Mouse (Mus musculus) heart, adult 18-20 months (tissue): ENCODE data around the gene Ctnnbip1. TPM values are rescaled to one million over a fixed set of nuclear protein-coding genes. Genes with fewer than 3 reads are reported as not detected.

Source experiments
- DNase-seq, 2 experiments: peaks; one replicate each; pipeline ENCODE4 v3.0.0; 2021 to 2022; ENCODE audit warnings: mixed read lengths in 1 of 2
- total RNA-seq, 2 experiments: library from RNA; stranded (reverse); gene quantifications; 2 replicates each; pipeline ENCODE4 v1.2.3; 2021

Gene Ctnnbip1
- total RNA-seq, 2 experiments from 2014 or later: 24.2 to 25.1 TPM

DNA sequence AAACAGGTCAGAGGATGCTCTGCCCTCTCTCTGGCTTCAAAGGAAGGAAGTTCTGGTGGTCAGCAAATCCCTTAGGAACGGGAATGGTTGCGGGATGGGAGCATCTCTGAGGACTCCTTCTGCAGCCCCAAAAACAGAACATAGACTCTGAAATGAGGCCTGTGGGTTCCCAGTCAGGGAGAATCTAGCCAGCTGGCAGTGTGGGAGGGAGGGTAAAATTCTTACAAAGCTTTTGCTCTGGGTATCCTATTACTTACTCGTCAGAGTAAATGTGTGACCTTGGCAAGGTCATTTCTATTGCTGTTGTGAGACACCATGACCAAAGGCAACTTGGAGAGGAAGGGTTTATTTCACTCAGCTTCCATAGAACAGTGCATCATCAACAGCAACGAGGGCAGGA is 43.4 kb downstream of the Ctnnbip1 start:
- DNase-seq: no peak

DNA sequence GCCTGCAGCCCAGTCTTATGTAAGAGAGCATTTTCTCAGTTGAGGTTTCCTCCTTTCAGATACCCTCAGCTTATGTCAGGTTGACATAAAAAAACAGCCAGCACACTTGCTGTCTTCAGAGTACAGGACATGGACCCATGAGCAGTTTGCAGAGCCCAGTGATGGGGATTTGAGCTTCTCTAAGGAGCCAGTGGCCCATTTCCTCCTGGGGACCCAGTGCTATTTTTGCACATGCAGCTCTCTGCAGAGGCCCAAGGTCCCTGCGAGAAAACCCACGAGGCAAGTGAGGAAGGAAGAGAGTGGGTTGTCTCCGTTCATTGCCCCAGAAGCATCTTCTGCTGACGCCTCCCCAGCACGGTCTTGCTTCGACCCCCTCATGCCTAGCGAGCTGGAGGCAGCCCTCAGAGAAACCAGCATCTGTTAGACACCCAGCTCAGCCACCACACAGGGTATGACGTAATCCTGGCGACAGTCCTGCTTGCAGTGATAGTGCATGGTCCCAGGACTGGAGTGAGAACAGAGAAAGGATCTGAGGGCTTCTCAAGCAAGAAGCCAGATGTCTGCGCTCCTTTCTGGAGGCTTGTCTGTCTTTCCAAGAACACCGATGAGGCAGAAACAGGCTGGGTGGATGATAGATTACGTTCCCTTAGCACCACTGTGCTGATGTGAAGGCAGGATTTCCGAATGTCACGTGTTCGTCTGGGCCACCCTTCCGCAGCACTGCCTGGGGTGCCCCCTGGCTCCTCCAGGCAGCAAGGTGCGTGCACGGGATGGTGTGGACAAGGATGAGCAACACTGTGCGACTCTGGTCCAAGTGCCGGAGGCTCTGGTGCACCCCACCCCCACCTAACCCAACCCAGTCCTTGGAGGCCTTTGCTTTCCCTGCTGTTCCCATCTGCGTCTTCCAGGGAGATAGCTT is 44.2 kb downstream of the Ctnnbip1 start:
- DNase-seq: peak; percentile 83 to 87

DNA sequence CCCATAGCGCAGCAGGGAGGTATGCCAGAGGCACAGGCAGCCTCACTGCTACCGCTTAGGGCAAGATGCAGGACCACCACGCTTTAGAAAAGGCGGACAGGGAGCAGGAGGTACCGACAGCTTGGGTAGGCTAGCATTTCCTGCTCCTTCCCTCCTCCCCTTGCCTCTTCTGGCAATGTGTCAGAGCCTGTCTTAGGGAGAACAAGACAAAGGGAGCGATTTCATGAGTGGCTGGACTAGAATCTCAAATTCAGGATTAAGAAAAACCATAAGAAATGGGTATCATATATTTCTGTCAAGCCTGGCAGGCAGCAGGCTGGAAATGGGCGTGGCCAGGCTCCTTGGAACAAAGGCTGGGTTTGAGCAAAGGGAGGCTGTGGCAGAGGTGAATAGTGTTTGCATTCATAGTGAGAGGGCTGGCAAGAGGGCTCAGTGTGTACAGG is 44.9 kb downstream of the Ctnnbip1 start:
- peak; percentile 52 to 66 for DNase-seq

DNA sequence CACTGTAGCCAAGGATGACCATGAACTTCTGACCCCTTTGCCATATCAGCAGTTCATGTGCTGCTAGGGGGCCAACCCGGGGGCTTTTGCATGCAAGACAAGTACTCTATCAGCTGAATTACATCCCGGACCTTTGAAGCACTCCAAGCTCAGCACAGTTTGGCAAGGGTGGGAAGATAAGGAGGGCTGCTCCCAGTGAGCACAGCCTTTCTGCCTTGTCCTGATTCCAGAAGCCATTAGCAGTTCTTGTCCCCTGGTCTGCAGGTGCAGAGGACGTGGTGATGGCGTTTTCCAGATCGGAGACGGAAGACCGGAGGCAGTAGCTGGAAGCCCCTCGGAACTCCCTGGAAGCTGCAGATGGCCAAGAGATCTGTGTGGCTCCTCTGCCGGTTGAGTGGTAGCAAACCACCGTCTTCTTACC is 45.9 kb downstream of the Ctnnbip1 start:
- DNase-seq: no peak

DNA sequence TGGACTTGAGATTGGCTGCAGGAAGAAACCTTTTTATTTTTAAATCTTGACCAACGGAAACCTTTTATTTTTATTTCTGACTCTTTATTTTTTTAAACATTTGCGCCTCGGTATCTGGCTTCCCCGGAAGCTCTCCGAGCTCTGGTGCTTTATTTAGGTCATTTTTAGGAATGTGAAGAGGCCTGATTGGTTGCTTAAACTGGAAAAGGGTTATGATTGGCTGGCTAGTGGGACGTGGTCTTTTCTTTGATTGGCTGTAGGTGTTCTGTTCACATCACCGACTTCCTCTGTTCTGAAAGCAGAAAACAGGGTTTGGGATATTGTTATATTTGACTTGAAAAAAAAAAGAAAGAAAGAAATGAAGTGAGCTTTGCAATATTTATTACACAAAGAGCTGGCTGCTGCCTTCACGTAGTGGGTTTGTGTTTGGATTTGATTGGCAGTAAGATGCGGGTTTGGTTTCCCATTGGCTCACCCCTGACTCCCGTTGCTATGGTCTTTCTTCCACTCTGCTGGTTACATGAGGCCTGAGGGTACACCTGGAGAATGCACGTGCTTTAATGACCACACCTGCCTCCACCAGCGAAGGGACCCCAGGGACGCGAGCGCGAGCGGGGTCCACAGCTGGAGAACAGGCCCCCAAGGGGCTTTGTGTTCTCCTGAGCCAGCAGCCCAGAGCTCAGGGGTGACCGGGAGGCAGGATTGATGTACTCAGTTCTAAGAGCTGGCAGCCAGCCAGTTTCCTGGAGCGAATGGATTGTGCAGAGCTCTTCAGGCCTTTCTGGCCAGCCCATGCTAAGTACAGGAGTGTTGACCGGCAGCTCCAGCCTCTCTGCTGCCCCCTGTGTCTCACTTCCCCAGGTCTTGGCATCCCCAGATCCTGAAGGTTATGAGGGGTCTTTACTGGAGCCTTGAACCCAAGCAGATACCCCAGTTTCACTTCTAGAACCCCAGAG is 46.7 kb downstream of the Ctnnbip1 start:
- DNase-seq: peak; percentile 82 to 90

DNA sequence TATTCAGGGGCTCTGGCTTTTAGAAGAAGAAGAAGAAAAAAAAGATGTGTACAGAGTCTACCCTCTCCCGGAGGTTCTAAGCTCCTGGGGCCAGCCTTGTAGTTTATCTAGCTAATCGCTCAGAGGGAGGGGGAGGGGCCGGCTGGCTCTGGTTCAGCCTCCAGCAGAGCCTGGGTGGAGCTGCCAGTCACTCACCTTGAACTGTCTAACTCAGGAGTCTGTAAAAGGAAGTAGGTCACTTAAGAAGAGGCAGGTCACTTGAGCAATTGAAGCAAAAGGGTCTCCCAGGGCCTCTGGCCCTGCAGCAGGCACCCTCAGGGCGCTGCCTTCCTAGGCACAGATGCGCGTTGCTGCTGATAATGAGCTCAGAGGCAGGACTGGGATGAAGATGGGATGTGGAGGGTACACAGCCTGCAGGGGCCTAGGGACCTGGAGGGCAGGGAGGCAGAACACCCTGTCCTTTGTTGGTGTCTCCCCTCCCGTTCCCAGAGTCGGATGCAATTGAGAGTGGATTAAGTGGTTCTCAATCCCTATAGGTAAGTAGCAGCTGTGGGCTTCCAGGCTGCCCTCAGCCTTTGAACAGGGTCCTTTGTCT is 49.5 kb downstream of the Ctnnbip1 start:
- DNase-seq: no peak

DNA sequence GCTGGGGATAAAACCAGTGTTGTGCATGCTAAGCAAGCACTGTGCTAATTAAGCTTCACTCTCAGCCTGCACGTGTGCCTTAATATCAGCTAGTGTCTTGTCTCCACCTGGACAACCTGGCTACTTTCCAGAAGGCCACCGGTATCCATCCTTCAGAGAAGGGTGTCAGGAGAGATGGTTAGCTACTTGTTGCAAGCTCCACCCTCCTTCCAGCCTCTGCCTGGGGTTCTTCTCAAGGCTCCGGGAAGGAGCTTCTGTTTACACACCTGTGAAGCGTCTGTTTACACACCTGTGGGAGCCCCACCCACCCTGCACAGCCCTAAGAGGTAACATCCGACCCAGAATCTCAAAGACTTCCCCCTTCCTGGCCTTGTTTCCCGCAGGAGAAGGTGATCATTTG is 50.6 kb downstream of the Ctnnbip1 start:
- DNase-seq: no peak

DNA sequence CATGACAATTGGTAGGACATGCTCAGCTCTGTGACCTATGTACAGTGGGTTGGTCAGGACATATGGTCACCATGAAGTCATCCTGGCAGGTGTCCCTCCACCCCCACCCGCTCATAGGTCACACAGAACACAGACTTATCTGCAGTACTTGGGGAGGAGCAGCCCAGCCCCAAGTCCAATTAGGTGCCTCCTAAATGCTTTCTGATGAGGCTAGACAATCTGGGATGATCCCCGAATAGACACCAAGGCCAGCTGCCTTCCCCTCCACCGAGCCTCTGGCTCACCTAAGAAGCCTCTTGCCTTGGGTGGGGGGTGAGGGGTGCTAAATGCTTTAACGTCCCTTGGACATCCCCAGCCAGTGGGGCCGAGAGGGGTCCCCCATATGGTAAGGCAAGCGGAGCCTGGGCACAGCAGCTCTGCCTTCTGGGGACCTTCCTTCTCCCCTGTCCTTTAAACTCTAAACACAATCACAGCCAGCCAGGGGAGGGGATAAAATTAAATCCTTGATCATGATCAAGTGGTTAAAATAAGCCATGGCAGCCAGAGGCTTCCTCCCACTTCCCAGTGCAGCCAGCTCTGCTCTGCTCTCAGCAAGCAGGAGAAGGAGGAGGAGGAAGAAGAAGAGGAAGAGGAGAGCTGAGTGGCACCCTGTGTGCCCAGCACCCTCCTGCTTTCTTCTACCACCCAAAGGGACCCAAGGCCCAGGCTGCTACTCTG is 51.9 kb downstream of the Ctnnbip1 start:
- DNase-seq: no peak

DNA sequence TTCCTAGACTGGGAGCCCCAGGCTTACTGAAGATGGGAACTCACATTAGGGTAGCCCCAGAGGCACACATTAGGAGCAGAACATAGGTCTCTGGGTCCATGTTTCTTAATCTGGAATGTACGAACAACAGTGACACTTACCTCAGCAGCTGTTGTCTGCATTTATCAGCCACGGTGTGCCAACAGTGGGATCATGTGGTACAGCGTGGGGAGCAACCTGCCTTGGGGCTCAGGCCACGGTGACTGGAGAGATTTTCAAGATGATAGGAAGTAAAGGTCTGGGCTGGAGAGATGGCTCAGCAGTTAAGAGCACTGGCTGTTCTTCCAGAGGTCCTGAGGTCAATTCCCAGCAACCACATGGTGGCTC is 52.4 kb downstream of the Ctnnbip1 start:
- DNase-seq: no peak

DNA sequence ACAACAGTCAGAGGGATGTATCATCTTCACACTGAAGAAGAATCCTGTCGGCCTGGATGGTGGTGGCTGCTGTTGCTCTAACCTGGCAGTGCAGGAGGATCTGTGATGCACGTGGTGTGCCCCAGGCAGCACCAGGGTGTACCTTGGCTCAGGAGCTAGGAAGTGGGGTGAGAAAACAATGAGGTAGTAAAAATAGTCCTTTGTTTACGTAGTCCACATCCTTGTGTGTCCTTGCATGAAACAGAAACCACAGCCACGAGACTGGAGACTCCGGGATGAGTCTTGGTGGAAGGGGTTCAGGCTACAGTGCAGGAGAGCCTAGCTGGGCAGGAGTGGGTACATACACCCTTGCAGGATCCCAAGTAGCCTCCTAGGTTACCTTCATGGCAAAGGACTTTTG is 53.2 kb downstream of the Ctnnbip1 start:
- DNase-seq: peak; percentile 53 to 62

DNA sequence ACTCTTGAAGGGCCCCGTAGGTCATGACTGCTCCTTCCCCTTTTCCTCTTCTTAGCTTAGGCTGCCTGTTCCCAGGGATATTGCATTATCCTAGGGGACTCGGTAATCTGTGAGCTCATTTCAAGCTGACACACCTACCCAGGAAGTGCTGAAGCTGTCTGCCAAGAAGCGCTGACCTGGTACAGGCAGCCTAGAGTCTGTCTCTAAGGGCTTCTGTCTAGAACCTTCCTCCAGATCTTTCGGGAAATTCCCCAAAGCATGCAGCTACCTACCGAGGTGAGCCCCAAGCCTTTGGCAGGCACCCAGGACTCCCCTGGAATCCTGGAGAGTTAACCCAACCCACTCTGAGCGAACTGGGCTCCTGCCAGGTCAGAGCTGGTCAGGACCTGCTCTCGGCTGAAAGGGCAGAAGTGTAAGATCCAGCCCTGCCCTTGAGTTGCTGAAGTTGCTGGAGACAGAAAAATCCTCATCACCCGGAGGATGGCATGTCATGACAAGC is 53.7 kb downstream of the Ctnnbip1 start:
- DNase-seq: peak; percentile 67 to 69

DNA sequence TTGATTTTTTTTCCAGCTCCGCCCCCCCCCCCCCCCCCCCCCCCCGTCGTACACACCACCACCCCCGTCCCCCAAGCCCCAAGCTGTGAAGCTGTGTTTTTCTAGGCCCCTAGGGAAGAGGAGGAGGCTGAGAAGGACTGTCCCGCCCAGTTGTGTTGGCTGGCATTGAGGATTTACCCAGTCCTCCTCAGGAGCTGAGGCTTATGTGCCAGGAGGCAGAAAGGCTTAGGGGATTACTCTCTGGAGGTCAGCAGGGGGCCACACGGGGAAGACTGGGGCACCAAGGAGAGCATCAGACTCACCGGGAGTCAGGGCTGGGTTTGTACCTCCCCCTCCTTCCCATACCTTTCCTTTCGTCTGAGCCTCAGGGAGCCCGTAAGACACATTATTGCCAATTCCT is 54.4 kb downstream of the Ctnnbip1 start:
- DNase-seq: no peak

DNA sequence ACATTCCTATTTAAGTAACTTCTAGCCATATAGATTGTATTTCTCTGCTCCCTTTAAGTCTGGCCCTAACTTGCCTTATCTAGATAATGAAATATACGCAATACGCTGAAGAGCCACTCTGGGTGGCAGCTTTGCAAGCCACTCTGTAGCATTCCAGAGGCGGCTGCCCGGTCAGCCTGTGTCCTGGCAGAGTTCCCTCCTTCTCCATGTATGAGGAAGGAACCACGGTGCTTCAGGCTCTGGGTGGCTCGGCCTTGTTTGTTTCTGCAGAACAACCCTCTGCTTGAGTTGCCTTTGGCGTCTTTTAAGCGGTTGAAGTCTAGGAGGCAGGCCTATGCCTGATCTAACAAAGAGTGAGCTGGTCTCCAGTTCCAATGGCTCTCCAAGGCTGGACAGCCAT is 54.8 kb downstream of the Ctnnbip1 start:
- peak; percentile 31 to 48 for DNase-seq

DNA sequence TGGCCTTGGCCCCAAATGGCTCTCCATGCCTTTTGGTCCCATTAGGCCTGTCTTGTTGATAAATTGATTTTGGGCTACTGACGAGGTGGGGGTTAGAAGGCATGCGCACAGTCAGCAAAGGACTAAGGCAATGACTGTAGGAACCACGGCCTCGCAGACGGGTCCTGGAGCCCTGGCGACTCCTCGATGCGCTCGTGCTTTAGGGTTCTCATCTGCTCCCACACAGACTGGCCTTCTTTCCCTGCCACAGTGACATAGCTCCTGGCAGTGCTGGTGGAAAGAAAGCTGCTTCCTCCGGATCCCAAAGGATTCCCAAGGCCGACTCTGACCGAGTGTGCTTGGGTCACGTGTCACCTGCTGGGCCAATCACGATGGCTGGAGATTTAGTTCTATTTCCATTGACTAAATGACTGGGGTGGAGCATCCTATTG is 56.4 kb downstream of the Ctnnbip1 start:
- peak; percentile 78 to 84 for DNase-seq

DNA sequence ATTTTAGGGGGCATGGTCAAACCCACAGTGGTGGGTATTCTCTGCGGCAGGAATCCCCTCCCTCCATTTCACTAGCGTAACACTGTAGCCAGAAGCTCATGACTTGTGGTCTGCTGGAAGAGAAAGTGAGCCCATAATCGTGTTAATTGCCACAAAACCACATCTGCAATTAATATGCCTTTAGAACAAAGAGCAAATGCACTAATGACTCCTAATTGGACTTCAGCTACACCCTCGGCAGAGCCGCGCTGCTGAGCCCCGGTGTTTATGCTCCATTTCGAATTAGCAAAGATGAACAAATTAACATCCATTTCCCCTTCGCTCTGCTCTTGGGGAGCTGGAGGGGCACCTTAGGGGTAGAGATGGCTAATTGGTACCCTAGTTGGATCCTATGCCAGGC is 58.0 kb downstream of the Ctnnbip1 start:
- DNase-seq: no peak

DNA sequence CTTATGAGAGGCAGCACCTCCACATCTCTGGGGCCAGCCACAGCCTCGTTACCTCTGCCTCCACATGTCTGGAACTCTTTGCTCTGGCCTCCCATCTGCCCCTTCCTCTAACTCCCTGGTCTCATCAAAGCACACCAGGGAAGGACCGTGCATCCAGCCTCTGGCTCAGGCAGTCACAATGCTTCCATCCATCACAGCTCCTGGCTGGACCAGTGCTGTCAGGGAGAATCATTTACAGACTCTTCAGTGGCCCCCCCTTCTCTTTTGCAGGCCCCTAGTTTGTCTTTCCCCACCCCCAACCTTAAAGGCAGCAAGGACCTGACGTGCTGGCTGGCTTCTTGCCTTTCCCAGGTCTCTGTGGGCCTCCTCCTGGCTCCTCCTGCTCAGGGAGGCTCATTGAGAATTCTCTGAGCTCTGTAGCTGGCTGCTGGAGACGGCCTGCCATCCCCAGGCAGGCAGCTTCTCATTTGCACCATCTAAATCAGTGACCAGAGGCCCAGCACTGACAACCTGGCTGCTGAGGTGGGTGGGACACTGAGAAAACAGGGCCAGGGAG is 59.0 kb downstream of the Ctnnbip1 start:
- DNase-seq: no peak

DNA sequence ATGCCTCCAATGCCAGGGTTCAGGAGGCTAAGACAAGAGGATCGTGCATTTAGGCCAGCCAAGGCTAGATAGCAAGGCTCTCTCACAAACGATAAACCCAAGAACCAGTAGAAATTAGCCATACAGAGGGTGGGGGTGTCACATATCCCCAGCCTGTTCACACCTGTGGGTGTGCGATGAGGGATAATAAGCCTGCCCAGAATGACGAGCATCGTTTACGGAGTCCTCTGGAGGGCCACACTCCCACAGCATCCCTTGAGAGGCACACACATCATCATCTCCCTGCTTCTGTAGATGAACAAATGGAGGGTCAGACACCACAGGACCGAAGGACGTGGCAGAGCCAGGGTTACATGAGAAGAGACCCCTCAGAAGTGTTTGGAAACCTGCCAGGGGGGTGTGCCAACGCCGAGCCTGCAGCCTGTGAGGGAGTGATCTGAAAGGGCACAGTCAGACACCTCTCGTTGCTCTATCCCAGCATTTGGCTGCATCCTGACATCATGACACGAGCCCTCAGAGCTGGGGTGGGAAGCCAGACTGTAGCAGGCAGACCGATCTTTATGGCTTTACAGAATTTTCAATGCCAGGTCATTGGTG is 60.1 kb downstream of the Ctnnbip1 start:
- no peak for DNase-seq

DNA sequence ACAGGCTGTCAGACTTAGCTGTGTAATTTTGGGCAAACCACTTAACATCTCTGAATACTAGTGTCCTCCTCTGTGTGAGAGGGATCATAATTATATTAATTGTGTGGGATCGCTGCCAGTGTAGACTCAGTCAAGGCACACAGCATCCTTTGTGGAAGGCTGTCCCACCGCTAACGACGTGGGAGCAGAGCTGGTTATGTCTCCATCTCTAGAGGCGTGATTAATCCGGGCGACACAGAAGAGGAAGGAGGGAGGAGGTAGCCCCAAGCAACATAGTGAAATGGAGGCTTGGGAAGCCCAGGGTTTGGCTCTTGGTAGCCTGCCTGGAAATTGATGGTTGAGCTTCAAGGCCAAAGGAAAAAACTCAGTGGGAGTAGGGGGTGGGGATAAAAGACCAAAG is 60.8 kb downstream of the Ctnnbip1 start:
- DNase-seq: no peak

DNA sequence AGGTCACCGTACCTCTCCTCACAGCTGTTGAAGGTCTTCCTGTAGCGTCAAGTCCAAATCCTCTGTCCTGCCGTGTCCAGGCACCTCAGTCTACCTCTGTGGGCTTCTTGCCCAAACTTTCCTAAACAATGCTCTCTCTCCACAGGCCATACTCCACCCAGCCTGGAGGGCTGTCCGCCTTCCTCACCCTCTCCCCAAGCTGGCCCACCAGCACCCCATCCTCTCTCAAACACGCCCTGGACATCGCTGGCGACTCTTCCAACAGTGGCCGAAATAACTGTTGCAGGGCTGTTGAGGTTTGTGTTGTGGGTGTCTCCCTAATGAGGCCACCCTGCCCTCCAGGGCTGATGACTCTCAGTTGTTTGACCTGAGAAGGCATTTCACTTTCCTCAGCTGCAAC is 67.2 kb downstream of the Ctnnbip1 start:
- no peak for DNase-seq

DNA sequence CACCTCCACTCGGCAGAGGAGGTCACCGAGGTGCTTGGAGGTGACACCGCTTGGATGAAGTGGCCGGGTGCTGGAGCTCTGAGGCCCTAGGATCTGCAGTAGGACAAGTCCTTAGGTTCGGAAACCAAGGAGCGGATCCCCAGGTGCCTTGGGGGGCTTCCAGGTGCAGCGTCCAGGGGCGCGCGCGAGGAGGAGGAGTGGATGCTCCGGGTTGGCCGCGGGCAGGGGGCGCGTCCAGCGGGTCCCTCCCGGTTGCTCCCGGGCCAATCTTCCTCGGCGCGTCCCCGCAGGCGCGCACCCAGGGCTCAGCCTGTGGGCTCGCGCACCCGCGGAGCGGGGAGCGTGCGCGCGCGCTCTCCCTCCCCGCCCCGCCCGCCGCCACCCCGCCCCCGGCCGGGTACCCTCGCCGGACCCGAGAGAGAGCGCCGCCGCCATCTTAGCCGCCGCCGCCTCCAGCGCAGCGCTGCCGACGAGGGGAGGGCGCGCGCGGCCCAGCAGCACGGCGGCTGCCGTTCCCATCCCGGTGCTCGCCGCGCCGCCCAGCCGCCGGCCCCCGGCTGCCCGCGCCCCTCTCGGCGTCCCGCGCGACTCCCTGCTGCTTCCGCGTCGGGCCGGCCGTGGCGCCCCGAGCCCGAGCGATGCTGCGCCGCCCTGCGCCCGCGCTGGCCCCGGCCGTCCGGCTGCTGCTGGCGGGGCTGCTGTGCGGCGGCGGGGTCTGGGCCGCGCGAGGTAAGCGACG is 68.2 kb downstream of the Ctnnbip1 start, which contains the start of gene Clstn1:
Gene Clstn1, plus strand, starts transcription at position 425 of the 739 bp plus-strand sequence.
- DNase-seq: peak; percentile 62 to 71
